Mouse (Mus musculus): ENCODE results near the gene Opn4.

DNA sequence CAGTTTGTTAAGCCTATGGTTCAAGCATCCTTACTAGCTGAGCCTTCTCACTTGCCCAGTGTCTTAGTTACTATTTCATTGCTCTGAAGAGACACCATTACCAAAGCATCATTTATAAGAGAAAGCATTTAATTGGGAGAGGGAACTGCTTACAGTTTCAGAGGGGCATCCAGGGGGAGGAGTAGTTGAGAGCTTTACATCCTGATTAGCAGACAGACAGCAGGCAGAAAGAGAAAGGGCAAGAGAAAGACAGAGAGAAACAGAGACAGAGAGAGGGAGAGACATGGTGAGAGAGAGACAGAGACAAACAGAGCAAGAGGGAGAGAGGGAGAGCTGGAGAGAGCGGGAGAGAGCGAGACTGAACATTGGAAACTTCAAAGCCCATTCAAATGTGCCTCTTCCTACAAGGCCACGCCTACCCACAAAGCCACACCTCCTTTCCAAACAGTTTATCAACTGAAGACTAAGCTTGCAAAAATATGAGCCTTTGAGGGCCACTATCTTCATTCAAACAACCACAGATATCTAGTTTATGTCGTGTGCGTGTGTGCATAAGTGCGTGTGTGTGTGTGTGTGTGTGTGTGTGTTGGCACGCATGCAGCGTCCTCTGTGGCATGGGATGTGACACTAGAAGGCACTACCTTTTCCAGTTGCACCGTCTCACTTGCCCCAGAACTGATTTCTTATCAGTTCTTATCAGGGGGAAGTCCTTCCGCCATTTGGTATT is 32.9 kb upstream of the Opn4 start:
- TF ChIP-seq CTCF (IDR thresholded peaks at IDR 0.05; ENCODE audit: low read depth) (no peak), EP300 (IDR thresholded peaks at IDR 0.05; ENCODE audit: low read depth) (peak; percentile 55; the same call in 1 of the 2 replicates)
